Mouse (Mus musculus): ENCODE measurements around the gene A630010A05Rik.

DNA sequence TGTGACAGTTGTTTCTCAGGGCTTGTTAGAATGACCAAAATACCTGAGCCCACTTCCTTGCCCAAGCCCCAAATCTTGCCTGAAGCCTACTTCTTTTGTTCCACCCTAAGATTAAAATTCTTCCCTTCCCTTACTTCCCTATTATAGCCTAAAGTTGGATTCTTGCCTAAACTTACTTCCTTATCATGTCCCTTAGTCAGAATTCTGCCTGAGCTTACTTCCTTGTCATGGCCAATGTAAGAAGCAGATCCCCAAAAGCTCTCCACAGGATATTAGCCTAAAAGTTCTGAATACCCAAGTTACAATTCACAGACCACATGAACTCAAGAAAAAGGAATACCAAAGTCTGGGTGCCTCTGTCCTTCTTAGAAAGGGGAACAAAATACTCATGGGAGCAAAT, 26.4 kb upstream of the A630010A05Rik start:
- TF ChIP-seq GATA1 (IDR thresholded peaks at IDR 0.05; ENCODE audit: low read length) (no peak), TAL1 (IDR thresholded peaks at IDR 0.05; ENCODE audit: low read length) (no peak)
